ENCODE assay signal across 9 mouse cellular contexts in the genomic region with DNA sequence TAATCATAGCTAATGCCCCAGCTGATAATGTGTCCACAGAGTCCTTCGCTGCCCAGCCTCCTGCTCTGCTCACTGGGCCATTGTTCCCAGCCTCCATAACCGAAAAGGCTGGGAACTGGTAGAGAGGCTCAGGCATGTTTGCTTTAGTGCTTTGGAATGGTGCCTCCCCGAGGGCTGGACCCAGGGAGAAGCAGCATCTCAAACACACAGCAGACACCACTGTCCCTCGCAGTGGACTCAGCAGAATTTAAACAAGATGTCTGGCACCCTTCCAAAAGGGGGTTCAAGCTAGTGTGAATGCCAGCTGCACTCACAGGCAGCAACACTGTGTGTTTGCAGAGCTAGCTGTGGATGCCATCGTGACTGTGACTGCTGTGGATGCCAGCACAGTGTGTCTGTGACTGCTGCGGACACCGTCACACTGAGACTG.
DNase-seq lines count a peak whose midpoint lies in the region; ATAC-seq and TF ChIP-seq lines count a peak whose summit lies in the region.
"Had no signal": no experiment of that assay in that cellular context is flagged by ENCODE, and none has a peak within 500 bp of the region (broad histone marks: within the 10 kb centered on the region; RNA-seq: fewer than 3 reads in every experiment).

No protein-coding gene starts in this region.

- H3K4me3 ChIP-seq in left cerebral cortex, adult 2 months = no peak overlapping the region
- no peak overlapping the region for H3K4me3 ChIP-seq in hindbrain, embryonic 12.5 days
- H3K4me3 ChIP-seq in midbrain, postnatal 0 days (ENCODE audit: low read depth, low read length) = no peak overlapping the region

- no peaks in the 10 kb centered on the region for H3K27me3 ChIP-seq in hindbrain, embryonic 12.5 days
- no peaks in the 10 kb centered on the region for H3K27me3 ChIP-seq in midbrain, postnatal 0 days (ENCODE audit: insufficient read depth, low read length)

- 38% methylated on average over 7 of the region's 7 CpGs for WGBS in hindbrain, embryonic 12.5 days
- WGBS in midbrain, postnatal 0 days = 33% methylated on average over 7 of the region's 7 CpGs

- ATAC-seq in hindbrain, embryonic 12.5 days (ENCODE audit: low FRiP score) = peak; percentile 84
- peak; percentile 73 for ATAC-seq in midbrain, postnatal 0 days (ENCODE audit: low FRiP score)

- no peak overlapping the region for H3K9ac ChIP-seq in hindbrain, embryonic 12.5 days
- H3K9ac ChIP-seq in midbrain, postnatal 0 days (replicated peaks; ENCODE audit: low read length, poor library complexity, severe bottlenecking) = no peak overlapping the region

- TF ChIP-seq CTCF in left cerebral cortex, adult 2 months (IDR thresholded peaks at IDR 0.05) = no peak
- TF ChIP-seq CTCF in midbrain, postnatal 0 days (IDR thresholded peaks at IDR 0.05) = no peak

- H3K4me2 ChIP-seq in hindbrain, embryonic 12.5 days (replicated peaks) = no peak overlapping the region
- H3K4me2 ChIP-seq in midbrain, postnatal 0 days (ENCODE audit: low read depth, low read length, poor library complexity, severe bottlenecking) = no peak overlapping the region

- intact Hi-C loops in left cerebral cortex, postnatal 4 days (cut with DNase I) = no loop called here
- intact Hi-C loops in left cerebral cortex, adult 2 months (cut with DNase I) = no loop called here

- H3K27ac ChIP-seq in left cerebral cortex, adult 2 months = no peak overlapping the region
- peak overlapping the region; percentile 64; the same call in 1 of the 2 replicates for H3K27ac ChIP-seq in hindbrain, embryonic 12.5 days
- no peak overlapping the region for H3K27ac ChIP-seq in midbrain, postnatal 0 days (ENCODE audit: low read depth, low read length)

- H3K9me3 ChIP-seq in hindbrain, embryonic 12.5 days (replicated peaks) = no peaks in the 10 kb centered on the region
- H3K9me3 ChIP-seq in midbrain, postnatal 0 days (ENCODE audit: low read length) = no peaks in the 10 kb centered on the region

- H3K36me3 ChIP-seq in hindbrain, embryonic 12.5 days = no peaks in the 10 kb centered on the region
- H3K36me3 ChIP-seq in midbrain, postnatal 0 days (ENCODE audit: insufficient read depth, low read length) = no peaks in the 10 kb centered on the region

- peak; percentile 18 for DNase-seq in embryo, embryonic 10.5 days (ENCODE audit: low spot score)
- no peak for DNase-seq in embryo, embryonic 9.5 days (ENCODE audit: extremely low spot score)
- DNase-seq in left cerebral cortex, postnatal 4 days = peak; percentile 60
- no peak for DNase-seq in left cerebral cortex, adult 2 months (ENCODE audit: extremely low spot score in 1 of 2, low spot score in 2 of 2)
- peak; percentile 89 for DNase-seq in midbrain, postnatal 0 days (ENCODE audit: low spot score)
- no peak for DNase-seq in ovary, postnatal 36 days (ENCODE audit: low spot score)
- no peak for DNase-seq in urinary bladder, postnatal 14 days (ENCODE audit: low spot score)
- DNase-seq: right cerebral cortex, postnatal 14 days had no signal

- peaks cover 27% of the 10 kb centered on the region for H3K4me1 ChIP-seq in hindbrain, embryonic 12.5 days
- H3K4me1 ChIP-seq in midbrain, postnatal 0 days (ENCODE audit: insufficient read depth, low read length) = no peaks in the 10 kb centered on the region

Comparison
In these comparisons a context has a peak if more than half of its experiments do, and no peak if none do; other contexts are left out.
1. DNase-seq: peak in embryo, embryonic 10.5 days (single experiment), left cerebral cortex, postnatal 4 days (single experiment) and midbrain, postnatal 0 days (single experiment); none in embryo, embryonic 9.5 days (single experiment), left cerebral cortex, adult 2 months (0 of 2), ovary, postnatal 36 days (single experiment) and urinary bladder, postnatal 14 days (single experiment).